Mouse (Mus musculus): ENCODE results near the gene Mras. TPM values are rescaled to one million over a fixed set of nuclear protein-coding genes. Genes with fewer than 3 reads are reported as not detected.

Mras gene
- polyA plus RNA-seq, 1 experiment from 2014 or later, result 36.2 TPM

DNA sequence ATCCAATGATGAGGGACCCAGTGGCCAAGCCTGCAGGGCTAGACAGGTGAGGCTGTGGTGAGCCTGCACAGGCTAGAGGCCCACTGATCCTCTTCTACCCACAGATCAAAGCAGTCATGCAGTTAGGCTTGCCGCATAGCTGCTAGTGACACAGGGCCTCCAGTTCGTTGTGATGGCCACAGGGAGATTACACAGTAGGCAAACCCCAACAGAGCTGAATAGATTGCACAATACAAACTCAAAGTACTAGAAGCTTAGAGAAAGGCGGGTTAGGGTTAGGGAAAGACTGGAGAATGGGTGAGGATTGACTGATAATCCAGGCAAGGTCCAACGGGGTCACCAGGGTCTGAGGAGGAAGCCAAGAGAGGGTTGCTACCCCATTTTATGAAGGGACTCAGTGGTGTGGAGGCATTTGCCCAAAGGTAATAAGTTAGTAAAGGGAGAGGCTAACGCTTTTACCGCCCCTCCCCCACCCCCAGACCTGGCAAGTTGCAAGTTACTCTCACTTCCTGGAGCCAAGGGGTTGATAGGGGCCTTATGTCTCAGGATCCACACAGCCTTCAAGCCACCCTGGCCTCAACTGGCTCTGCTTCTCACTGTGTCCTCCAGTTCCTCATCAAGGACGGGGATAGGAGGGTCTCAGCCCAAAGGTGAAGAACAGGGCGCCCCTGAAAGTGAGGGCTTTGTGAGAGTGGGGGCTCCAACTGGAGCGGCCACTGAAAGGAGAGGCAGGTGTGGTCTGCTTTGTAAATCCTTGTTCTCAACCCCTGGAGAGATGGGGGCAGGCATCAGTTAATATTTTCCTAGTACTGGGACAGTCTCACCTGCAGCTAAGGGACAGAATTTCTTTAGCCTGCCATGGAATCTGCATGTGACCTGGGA is 13.2 kb downstream of the Mras start:
- H3K9me3 ChIP-seq (replicated peaks), result no peaks in the 10 kb centered on the region
- H3K27me3 ChIP-seq, result no peaks in the 10 kb centered on the region
- H3K27ac ChIP-seq, result no peak overlapping the region
- H3K36me3 ChIP-seq, result no peaks in the 10 kb centered on the region
- no peak overlapping the region for H3K4me3 ChIP-seq
- H3K9ac ChIP-seq, result no peak overlapping the region
- 77% methylated on average over 9 of the region's 9 CpGs for WGBS
- no peak for ATAC-seq (ENCODE audit: low FRiP score)
- H3K4me1 ChIP-seq, result peaks cover 32% of the 10 kb centered on the region
- no peak overlapping the region for H3K4me2 ChIP-seq (replicated peaks)

DNA sequence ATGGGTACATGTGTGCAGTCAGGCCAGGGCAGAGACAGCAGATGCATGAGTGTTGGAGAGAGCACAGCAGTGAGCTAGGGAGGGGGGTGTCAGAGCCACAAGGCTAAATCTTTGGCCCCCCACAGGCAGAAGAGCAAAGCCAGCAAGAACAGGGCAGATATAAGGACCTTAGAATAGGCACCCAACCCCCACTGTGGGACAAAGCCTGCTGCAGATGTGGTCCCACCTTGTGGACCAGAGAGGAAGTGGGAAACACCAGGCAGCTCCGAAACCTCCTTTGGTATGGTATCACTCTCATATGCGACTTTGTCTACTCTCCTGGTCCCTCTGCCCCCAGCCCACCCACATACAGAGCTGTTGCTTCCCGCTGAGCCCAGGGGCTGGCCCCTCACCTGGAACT is 15.3 kb downstream of the Mras start:
- Histone ChIP-seq H3K9ac (no peak overlapping the region), H3K4me2 (replicated peaks) (no peak overlapping the region), H3K36me3 (no peaks in the 10 kb centered on the region), H3K4me1 (peaks cover 45% of the 10 kb centered on the region), H3K4me3 (no peak overlapping the region), H3K27me3 (no peaks in the 10 kb centered on the region), H3K9me3 (replicated peaks) (no peaks in the 10 kb centered on the region), H3K27ac (no peak overlapping the region)
- WGBS, result 70% methylated on average over 3 of the region's 3 CpGs
- ATAC-seq (ENCODE audit: low FRiP score), result no peak

DNA sequence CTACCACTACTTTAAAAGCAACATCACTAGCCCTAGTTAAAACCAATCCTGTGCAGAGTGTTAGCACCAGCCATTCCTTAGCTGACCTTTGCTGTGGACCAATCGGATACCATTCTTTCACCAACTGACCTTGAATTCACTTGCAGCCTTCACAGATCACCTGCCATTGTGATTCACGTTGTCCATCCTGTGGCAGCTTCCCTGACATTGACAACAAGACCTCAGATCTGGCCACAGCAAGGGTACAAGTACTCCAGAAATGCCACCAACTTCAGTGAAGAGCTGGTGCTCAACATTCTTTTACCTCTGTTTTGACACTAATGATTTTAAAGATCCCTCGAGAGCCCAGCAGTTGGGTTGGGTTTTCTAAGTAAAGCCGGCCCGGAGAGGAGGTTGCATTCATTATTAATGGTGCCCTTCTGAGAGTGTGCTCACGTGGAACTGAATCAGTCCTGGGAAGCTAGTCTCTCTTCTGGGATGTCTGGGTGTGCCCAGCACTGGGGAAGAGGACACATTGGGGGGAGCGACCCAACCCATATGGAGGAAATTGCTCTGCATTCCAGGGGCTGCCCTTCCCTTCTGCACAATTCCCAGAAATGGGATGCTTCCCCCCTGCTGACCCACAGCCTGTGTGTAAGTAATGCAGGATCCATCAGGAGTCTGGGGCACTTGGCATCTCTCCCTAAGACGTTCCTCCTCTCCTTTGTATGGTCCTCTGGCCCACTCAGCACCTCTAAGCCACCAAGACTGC is 17.1 kb downstream of the Mras start:
- no peak for ATAC-seq (ENCODE audit: low FRiP score)
- H3K9me3 ChIP-seq (replicated peaks), result no peaks in the 10 kb centered on the region
- no peaks in the 10 kb centered on the region for H3K36me3 ChIP-seq
- H3K27me3 ChIP-seq, result no peaks in the 10 kb centered on the region
- peaks cover 44% of the 10 kb centered on the region for H3K4me1 ChIP-seq
- H3K4me2 ChIP-seq (replicated peaks), result no peak overlapping the region
- no peak overlapping the region for H3K27ac ChIP-seq
- no peak overlapping the region for H3K9ac ChIP-seq
- WGBS, result 79% methylated on average over 8 of the region's 8 CpGs
- H3K4me3 ChIP-seq, result no peak overlapping the region

GRCm38 (mm10) chr9:99418377-99418776 is 18.8 kb downstream of the Mras start:
- Histone ChIP-seq H3K27ac (no peak overlapping the region; the same call in 1 of the 2 replicates), H3K4me1 (peaks cover 27% of the 10 kb centered on the region), H3K36me3 (no peaks in the 10 kb centered on the region), H3K4me3 (no peak overlapping the region), H3K9ac (no peak overlapping the region), H3K4me2 (replicated peaks) (no peak overlapping the region), H3K27me3 (no peaks in the 10 kb centered on the region), H3K9me3 (replicated peaks) (no peaks in the 10 kb centered on the region)
- 64% methylated on average over 5 of the region's 5 CpGs for WGBS
- peak; percentile 49; the same call in 1 of the 2 replicates for ATAC-seq (ENCODE audit: low FRiP score)

- WGBS, result 68% methylated on average over 4 of the region's 4 CpGs
- Histone ChIP-seq H3K9me3 (replicated peaks) (no peaks in the 10 kb centered on the region), H3K27me3 (no peaks in the 10 kb centered on the region), H3K9ac (no peak overlapping the region), H3K36me3 (no peaks in the 10 kb centered on the region), H3K27ac (no peak overlapping the region), H3K4me3 (no peak overlapping the region), H3K4me2 (replicated peaks) (no peak overlapping the region), H3K4me1 (peaks cover 20% of the 10 kb centered on the region)
- ATAC-seq (ENCODE audit: low FRiP score), result 0 out of 2 replicates have a peak, but pooled peaks have one; percentile 10
These were observed 19.8 kb downstream of the Mras start for GRCm38 (mm10) chr9:99417288-99417846.

GRCm38 (mm10) chr9:99416809-99417208 is 20.4 kb downstream of the Mras start:
- Histone ChIP-seq H3K9me3 (replicated peaks) (no peaks in the 10 kb centered on the region), H3K9ac (no peak overlapping the region), H3K4me3 (no peak overlapping the region), H3K4me1 (peaks cover 18% of the 10 kb centered on the region), H3K27ac (no peak overlapping the region), H3K36me3 (no peaks in the 10 kb centered on the region), H3K27me3 (no peaks in the 10 kb centered on the region), H3K4me2 (replicated peaks) (no peak overlapping the region)
- WGBS, result 88% methylated on average over 3 of the region's 3 CpGs
- ATAC-seq (ENCODE audit: low FRiP score), result no peak; the same call in 1 of the 2 replicates

DNA sequence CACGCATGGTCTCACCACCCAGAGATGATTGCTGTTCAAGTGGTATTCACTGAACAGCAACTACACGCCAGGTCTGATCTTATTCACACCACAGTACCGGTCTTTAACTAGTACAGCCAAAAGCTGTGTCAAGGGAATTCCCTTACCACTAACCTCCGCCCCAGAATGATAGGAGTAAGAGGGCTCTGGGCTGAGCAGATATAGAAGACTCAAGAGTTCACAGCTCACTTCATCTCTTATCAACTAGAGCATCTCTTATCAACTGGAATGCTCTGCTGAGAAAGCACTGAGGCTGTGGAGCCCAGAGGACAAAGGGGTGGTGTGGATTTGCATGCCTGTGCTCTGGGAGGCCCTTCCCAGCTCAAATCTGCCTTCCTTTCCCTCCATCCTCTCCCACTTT is 25.4 kb downstream of the Mras start:
- ATAC-seq (ENCODE audit: low FRiP score), result no peak
- H3K4me2 ChIP-seq (replicated peaks), result no peak overlapping the region
- peaks cover 1% of the 10 kb centered on the region; the same call in 1 of the 2 replicates for H3K4me1 ChIP-seq
- no peak overlapping the region for H3K27ac ChIP-seq
- 92% methylated on average over 4 of the region's 4 CpGs for WGBS
- H3K4me3 ChIP-seq, result no peak overlapping the region
- no peaks in the 10 kb centered on the region for H3K27me3 ChIP-seq
- no peak overlapping the region for H3K9ac ChIP-seq
- H3K9me3 ChIP-seq (replicated peaks), result no peaks in the 10 kb centered on the region
- H3K36me3 ChIP-seq, result no peaks in the 10 kb centered on the region

- no peak for ATAC-seq (ENCODE audit: low FRiP score)
- H3K27ac ChIP-seq, result no peak overlapping the region
- no peaks in the 10 kb centered on the region for H3K4me1 ChIP-seq
- no peaks in the 10 kb centered on the region for H3K36me3 ChIP-seq
- WGBS, result 90% methylated on average over 5 of the region's 5 CpGs
- no peak overlapping the region for H3K9ac ChIP-seq
- H3K4me2 ChIP-seq (replicated peaks), result no peak overlapping the region
- H3K9me3 ChIP-seq (replicated peaks), result no peaks in the 10 kb centered on the region
- H3K4me3 ChIP-seq, result no peak overlapping the region
- no peaks in the 10 kb centered on the region for H3K27me3 ChIP-seq
These were observed 26.1 kb downstream of the Mras start for GRCm38 (mm10) chr9:99411093-99411492.

DNA sequence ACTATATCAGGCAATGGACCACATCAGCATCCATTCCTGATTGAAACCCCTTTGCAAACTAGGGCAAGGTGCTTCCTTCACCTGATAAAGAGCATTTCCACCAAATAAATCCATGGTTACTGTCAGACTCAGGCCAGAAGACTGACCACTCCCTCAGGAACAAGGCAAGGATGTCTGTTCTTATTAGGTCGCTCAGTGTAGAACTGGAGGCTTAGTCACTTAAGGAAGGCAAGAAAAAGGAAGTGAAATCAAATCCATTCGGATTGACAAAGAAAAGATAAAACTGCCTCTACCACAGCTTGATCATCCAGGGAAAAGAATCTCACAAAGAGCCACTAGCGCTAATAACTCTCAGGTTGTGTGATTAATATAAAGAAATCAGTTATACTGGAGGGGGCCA is 27.9 kb downstream of the Mras start:
- Histone ChIP-seq H3K36me3 (no peaks in the 10 kb centered on the region), H3K27me3 (no peaks in the 10 kb centered on the region), H3K9me3 (replicated peaks) (no peaks in the 10 kb centered on the region), H3K4me1 (no peaks in the 10 kb centered on the region), H3K27ac (no peak overlapping the region), H3K4me2 (replicated peaks) (no peak overlapping the region), H3K4me3 (no peak overlapping the region), H3K9ac (no peak overlapping the region)
- 72% methylated on average over 3 of the region's 3 CpGs for WGBS
- ATAC-seq (ENCODE audit: low FRiP score), result no peak

DNA sequence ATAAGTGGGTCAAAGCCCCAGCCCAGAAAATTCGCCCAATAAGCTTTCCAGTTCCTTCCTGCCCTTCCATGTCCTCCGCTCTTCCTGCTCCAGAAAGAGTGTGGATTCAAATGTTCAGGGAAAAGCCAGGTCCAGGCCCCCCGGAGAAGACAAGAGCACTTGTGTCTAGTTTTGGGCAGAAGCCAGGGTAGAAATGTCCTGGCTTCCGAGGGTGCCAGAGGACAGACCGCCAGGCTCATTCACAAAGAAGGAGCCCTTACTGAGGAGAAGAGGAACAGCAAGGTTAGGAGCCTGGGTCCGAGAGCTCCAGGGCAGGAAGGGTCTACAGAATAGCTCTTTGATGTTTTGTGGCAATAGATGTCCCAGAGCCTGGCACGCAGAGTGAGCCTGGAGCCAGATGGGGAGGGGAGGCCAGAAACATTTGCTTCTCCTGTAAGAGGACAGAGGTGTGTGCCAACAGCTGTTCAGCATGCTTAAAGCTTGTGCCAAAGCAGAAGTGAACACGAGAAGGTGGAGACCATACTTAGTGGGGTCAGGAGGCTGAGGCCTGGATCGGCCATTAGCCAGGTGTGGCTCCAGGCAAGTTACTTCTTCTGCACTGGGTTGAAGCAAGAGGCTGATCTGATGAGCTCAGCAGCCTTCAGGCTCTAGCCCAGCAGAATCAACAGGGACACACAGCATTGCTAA is 35.8 kb downstream of the Mras start:
- Histone ChIP-seq H3K27ac (no peak overlapping the region), H3K36me3 (0 out of 2 replicates have a peak, but pooled peaks cover 4% of the 10 kb centered on the region), H3K27me3 (no peaks in the 10 kb centered on the region), H3K9me3 (replicated peaks) (no peaks in the 10 kb centered on the region), H3K4me2 (replicated peaks) (no peak overlapping the region), H3K4me3 (no peak overlapping the region), H3K4me1 (no peaks in the 10 kb centered on the region), H3K9ac (no peak overlapping the region)
- WGBS, result 83% methylated on average over 9 of the region's 9 CpGs
- ATAC-seq (ENCODE audit: low FRiP score), result no peak

- Histone ChIP-seq H3K4me3 (no peak overlapping the region), H3K27ac (no peak overlapping the region), H3K9me3 (replicated peaks) (no peaks in the 10 kb centered on the region), H3K9ac (no peak overlapping the region), H3K36me3 (0 out of 2 replicates have a peak, but pooled peaks cover 4% of the 10 kb centered on the region), H3K4me2 (replicated peaks) (no peak overlapping the region), H3K4me1 (no peaks in the 10 kb centered on the region), H3K27me3 (no peaks in the 10 kb centered on the region)
- 78% methylated on average over 6 of the region's 6 CpGs for WGBS
- ATAC-seq (ENCODE audit: low FRiP score), result no peak
These were observed 36.4 kb downstream of the Mras start for GRCm38 (mm10) chr9:99400781-99401180.

All from hindbrain, embryonic 12.5 days (tissue).